Mouse (Mus musculus) stomach, embryonic 15.5 days (tissue): Measurements from ENCODE around the gene Rtn1. TPM values are rescaled to one million over a fixed set of nuclear protein-coding genes. Genes with fewer than 3 reads are reported as not detected.
"Not testable (repeated sequence)": the region's sequence is repeated elsewhere in the genome, so short reads cannot be mapped to it uniquely, and the experiment has no call there.

Experiments
- ATAC-seq: fragments of 200-750 bp; cut with Nextera tagmentation; 2 replicates; pipeline ENCODE4 v1.8.0; 2017; ENCODE audit warnings: low read depth, moderate number of reproducible peaks, moderate TSS enrichment; ENCODE audit not compliant: insufficient read depth, low FRiP score
- H3K27ac ChIP-seq: fragments of 300-500 bp; sonication (generic); 2 replicates; pipeline ENCODE4 v1.5.1; 2015; ENCODE audit warnings: mild to moderate bottlenecking, inconsistent platforms
- H3K27me3 ChIP-seq: fragments of 300-500 bp; sonication (generic); replicated peaks from 2 replicates; pipeline ENCODE4 v1.6.1; 2015; ENCODE audit warnings: inconsistent platforms
- H3K36me3 ChIP-seq: fragments of 300-500 bp; sonication (generic); 2 replicates; pipeline ENCODE4 v1.6.1; 2015; ENCODE audit warnings: inconsistent platforms
- H3K4me1 ChIP-seq: fragments of 300-500 bp; sonication (generic); 2 replicates; pipeline ENCODE4 v1.6.1; 2015; ENCODE audit warnings: inconsistent platforms
- H3K4me2 ChIP-seq: fragments of 300-500 bp; sonication (generic); 2 replicates; pipeline ENCODE4 v1.6.1; 2015; ENCODE audit warnings: mild to moderate bottlenecking, inconsistent platforms
- H3K4me3 ChIP-seq: fragments of 300-500 bp; sonication (generic); replicated peaks from 2 replicates; pipeline ENCODE4 v1.5.1; 2015; ENCODE audit warnings: inconsistent platforms
- H3K9ac ChIP-seq: fragments of 300-500 bp; sonication (generic); 2 replicates; pipeline ENCODE4 v1.6.1; 2015; ENCODE audit warnings: inconsistent platforms
- H3K9me3 ChIP-seq: fragments of 300-500 bp; sonication (generic); 2 replicates; pipeline ENCODE4 v1.6.1; 2016; ENCODE audit warnings: inconsistent platforms
- WGBS: fragments of 180-500 bp; shearing (Covaris S2); methylation state at CpG from one replicate; pipeline ENCODE4 v1.1.7; 2015; 5-methylcytosine and 5-hydroxymethylcytosine counted together
- polyA plus RNA-seq: library from polyadenylated mRNA; unstranded; fragments of >200 nt; fragmentation: Nextera tagmentation; extraction: Ambion mirVana; gene quantifications from 2 replicates; pipeline ENCODE4 v1.2.1, GENCODE M21; 2015

The Rtn1 gene
- polyA plus RNA-seq, 1 experiment from 2014 or later: 69.8 TPM

DNA sequence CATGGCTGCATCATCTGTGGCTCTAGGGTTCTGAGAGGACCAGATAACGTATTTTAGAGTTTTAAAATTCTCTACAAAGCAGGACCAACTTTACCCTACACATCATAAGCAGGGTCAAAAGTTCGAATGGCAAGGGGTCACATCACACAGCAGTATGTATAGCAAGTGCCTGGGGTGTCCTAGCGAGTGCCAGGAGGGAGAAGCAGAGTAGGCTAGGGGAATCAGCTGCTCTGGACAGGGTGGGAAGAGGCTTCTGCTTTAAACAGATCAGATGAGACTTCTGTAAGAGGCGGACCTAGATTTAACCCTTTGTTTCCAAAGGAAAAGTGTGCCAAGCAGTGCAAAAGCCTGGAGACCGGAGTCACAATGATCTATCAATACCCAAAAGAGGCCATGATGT is 103.4 kb downstream of the Rtn1 start:
- no peak for ATAC-seq
- Histone ChIP-seq H3K36me3 (no peaks in the 10 kb centered on the region), H3K9me3 (no peaks in the 10 kb centered on the region), H3K27ac (no peak overlapping the region), H3K4me2 (no peak overlapping the region), H3K4me3 (no peak overlapping the region), H3K9ac (no peak overlapping the region), H3K4me1 (no peaks in the 10 kb centered on the region), H3K27me3 (no peaks in the 10 kb centered on the region)
- 52% methylated on average over 5 of the region's 5 CpGs for WGBS

DNA sequence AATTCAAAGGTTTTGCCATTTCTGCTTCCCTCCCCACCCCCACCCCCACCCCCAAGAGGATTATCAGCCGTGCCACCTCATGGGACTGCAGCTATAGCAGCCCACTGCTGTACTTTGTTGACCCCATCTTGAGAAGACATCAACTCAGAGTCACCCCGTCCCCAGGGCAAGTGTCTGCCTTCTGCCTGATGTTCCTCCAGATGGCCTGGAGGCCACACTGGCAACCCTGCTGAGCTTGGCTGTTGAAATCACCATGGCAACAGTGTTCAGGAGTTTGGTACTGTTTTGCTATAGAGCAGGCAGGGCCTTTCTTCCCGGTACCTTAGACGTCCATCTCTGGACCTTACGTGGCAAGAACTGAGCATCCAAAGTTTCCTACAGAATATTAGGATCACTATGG is 103.9 kb downstream of the Rtn1 start:
- 64% methylated on average over 5 of the region's 5 CpGs for WGBS
- H3K36me3 ChIP-seq: no peaks in the 10 kb centered on the region
- no peak overlapping the region for H3K27ac ChIP-seq
- H3K27me3 ChIP-seq: no peaks in the 10 kb centered on the region
- H3K9ac ChIP-seq: no peak overlapping the region
- H3K4me1 ChIP-seq: no peaks in the 10 kb centered on the region
- no peak overlapping the region for H3K4me3 ChIP-seq
- no peak overlapping the region for H3K4me2 ChIP-seq
- no peak for ATAC-seq
- no peaks in the 10 kb centered on the region for H3K9me3 ChIP-seq

DNA sequence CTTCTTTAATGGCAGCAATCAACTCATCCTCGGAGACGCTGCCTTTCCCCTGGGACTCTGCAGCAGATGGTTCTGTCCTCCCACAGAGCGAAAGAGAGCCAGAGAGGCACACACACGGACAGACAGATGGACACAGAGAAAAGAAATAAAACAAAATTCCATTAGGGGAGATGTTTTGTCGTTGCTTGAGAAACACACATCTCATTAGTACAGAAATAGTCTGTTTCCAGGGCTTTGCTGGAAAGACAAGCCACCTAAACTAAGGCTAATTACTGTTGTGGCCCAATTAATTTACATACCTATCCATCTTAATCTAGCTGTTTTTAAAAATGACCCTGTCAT is 104.5 kb downstream of the Rtn1 start:
- H3K4me1 ChIP-seq: no peaks in the 10 kb centered on the region
- no peaks in the 10 kb centered on the region for H3K9me3 ChIP-seq
- H3K27ac ChIP-seq: no peak overlapping the region
- no peak overlapping the region for H3K4me2 ChIP-seq
- H3K27me3 ChIP-seq: no peaks in the 10 kb centered on the region
- 77% methylated on average over 5 of the region's 5 CpGs for WGBS
- no peaks in the 10 kb centered on the region for H3K36me3 ChIP-seq
- no peak overlapping the region for H3K9ac ChIP-seq
- ATAC-seq: no peak
- H3K4me3 ChIP-seq: no peak overlapping the region

DNA sequence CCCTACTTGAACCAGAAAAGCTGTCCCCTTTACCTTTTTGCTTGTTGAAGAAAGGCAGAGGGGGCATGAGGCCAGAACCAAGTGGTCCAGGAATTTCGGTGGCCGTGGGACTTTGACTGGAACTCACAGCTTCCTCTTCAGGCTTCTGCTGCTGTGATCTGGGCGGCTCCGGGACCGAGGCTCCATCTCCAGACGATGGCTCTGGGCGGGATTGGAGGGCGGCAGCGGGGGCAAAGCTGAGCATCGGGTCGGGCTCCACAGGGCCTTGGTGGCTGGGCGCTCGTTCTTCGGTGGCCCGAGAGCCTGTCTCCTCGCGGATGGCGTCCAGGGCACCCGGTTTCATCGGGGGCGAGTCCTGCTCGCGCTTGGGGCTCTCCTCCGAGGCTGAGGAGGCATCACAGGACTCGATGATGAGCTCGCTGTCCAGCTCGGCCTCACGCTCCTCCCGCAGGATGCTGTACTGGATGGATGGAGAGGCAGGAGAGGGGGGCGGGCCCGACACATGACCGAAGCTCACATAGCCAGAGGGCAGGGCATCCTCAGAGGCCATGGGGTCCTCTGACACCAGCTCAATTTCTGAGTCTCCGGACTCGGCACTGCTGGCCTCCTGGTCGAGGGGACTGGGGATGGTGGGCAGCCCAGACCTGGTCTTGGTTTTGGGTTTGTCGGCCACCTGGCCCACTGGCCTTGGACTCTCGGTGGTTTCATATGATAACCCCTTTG is 105.1 kb downstream of the Rtn1 start:
- ATAC-seq: no peak
- Histone ChIP-seq H3K27me3 (no peaks in the 10 kb centered on the region), H3K27ac (no peak overlapping the region), H3K9me3 (no peaks in the 10 kb centered on the region), H3K4me1 (no peaks in the 10 kb centered on the region), H3K36me3 (no peaks in the 10 kb centered on the region), H3K4me2 (no peak overlapping the region), H3K4me3 (no peak overlapping the region), H3K9ac (no peak overlapping the region)
- 67% methylated on average over 37 of the region's 37 CpGs for WGBS

DNA sequence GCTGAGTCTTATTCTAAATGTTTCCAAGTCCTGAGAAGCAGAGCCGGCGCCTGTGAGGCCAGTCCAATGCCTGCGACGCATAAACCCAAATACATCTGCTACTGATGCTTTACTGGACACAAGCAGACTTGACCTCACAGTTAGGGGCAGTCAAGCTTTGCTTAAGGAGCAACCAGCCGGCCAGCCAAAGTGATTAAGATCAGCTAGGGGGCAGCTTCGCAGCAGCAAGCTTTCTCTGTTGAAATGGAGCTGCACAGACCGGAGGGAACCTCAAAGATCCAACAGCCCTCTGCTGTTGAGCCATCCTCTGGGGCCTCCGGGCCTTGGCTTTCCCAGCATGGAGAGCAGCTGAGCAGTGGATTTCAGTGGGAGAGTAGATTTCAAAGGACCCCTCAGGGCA is 107.4 kb downstream of the Rtn1 start:
- Histone ChIP-seq H3K27me3 (no peaks in the 10 kb centered on the region), H3K4me1 (0 out of 2 replicates have a peak, but pooled peaks cover 2% of the 10 kb centered on the region), H3K4me3 (no peak overlapping the region), H3K9ac (no peak overlapping the region), H3K36me3 (no peaks in the 10 kb centered on the region), H3K4me2 (no peak overlapping the region), H3K27ac (no peak overlapping the region), H3K9me3 (no peaks in the 10 kb centered on the region)
- 51% methylated on average over 8 of the region's 8 CpGs for WGBS
- no peak for ATAC-seq

DNA sequence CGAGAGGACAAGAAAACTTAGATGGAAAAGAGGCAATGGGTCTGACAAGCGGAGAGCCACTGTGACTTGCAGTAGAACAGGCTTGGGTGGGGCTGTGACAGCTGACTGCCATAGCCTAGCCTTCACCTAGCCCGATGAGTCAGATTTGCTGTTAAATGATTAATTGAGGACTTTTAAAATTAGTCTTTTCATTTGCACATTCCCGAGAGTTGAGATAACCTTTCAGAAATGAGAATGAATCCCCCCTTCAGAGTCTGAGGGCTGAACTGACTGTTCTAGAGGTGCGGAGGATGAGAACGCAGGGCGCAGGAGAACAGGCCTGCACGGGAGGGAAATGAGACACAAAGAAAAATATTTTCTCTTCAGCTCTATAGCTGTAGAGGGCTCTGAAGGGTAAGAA is 107.9 kb downstream of the Rtn1 start:
- no peak for ATAC-seq
- H3K9ac ChIP-seq: no peak overlapping the region
- H3K4me3 ChIP-seq: no peak overlapping the region
- no peaks in the 10 kb centered on the region for H3K9me3 ChIP-seq
- no peak overlapping the region for H3K4me2 ChIP-seq
- WGBS: 51% methylated on average over 8 of the region's 8 CpGs
- 0 out of 2 replicates have a peak, but pooled peaks cover 2% of the 10 kb centered on the region for H3K4me1 ChIP-seq
- no peaks in the 10 kb centered on the region for H3K36me3 ChIP-seq
- no peaks in the 10 kb centered on the region for H3K27me3 ChIP-seq
- no peak overlapping the region for H3K27ac ChIP-seq

DNA sequence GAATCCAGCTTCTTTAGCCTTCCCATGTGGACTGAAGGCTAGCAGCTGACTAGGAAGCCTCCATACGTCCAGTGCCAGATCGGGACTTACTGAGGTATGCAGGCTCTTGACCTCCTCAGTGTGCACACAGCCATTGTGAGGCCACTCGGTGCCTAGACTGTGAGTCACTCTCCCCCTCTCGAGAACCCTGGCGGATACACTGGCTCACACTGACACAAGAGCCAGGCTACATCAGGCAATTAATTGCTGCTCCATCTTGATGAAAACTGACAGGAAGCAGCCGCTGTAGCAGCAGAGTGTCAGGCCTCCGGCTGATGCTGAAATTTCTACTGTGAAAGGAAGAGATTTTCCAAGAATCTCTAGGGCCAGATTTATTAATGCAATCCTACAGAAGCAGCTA is 110.6 kb downstream of the Rtn1 start:
- Histone ChIP-seq H3K9ac (no peak overlapping the region), H3K27me3 (no peaks in the 10 kb centered on the region), H3K4me1 (0 out of 2 replicates have a peak, but pooled peaks cover 2% of the 10 kb centered on the region), H3K4me2 (no peak overlapping the region), H3K27ac (no peak overlapping the region), H3K4me3 (no peak overlapping the region), H3K36me3 (no peaks in the 10 kb centered on the region), H3K9me3 (no peaks in the 10 kb centered on the region)
- ATAC-seq: no peak
- WGBS: 38% methylated on average over 7 of the region's 7 CpGs

DNA sequence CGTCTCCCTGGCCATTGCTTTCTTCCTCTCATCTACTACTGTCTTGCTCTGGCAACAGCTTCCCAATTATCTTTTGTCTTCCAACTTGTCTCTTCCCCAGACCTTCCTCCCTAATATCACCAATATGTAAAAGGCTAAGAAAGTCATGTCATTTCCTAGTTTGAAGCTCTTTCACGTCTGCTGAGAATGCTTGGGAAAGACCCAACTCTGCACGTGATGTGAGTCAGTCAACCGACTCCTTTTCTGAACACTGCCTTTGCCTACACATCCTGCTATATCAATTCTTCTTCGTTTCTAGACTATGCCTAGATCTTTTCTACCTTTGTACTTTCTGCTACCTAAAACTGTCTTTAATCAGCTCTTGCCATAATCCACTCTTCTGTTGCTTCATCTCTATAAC is 112.3 kb downstream of the Rtn1 start:
- H3K4me1 ChIP-seq: 0 out of 2 replicates have a peak, but pooled peaks cover 2% of the 10 kb centered on the region
- H3K4me2 ChIP-seq: no peak overlapping the region
- no peaks in the 10 kb centered on the region for H3K36me3 ChIP-seq
- no peak overlapping the region for H3K9ac ChIP-seq
- H3K27ac ChIP-seq: no peak overlapping the region
- 87% methylated on average over 5 of the region's 5 CpGs for WGBS
- no peak overlapping the region for H3K4me3 ChIP-seq
- H3K9me3 ChIP-seq: no peaks in the 10 kb centered on the region
- ATAC-seq: no peak
- H3K27me3 ChIP-seq: no peaks in the 10 kb centered on the region

DNA sequence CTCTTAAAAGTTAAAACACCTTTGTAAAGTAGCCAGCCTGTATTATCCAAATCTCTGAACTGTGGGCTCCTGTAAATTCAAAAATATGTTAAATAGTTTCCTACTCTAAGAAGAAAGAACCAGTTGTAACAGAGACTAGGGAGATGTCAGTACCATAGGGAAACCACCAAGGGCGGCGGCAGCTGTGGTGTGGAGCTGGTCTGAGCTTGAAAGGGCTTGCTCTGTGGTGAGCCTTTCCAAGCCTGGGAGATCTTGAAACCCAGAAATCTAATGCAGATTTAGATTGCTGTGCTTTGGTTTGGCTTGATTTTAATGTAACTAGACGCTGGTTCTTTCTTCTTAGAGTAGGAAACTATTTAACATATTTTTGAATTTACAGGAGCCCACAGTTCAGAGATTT is 115.7 kb downstream of the Rtn1 start:
- WGBS: 88% methylated on average over 3 of the region's 3 CpGs
- not testable (repeated sequence) for H3K4me2 ChIP-seq, H3K9me3 ChIP-seq, H3K27ac ChIP-seq, H3K9ac ChIP-seq, H3K4me1 ChIP-seq, H3K36me3 ChIP-seq, ATAC-seq, H3K4me3 ChIP-seq, H3K27me3 ChIP-seq

DNA sequence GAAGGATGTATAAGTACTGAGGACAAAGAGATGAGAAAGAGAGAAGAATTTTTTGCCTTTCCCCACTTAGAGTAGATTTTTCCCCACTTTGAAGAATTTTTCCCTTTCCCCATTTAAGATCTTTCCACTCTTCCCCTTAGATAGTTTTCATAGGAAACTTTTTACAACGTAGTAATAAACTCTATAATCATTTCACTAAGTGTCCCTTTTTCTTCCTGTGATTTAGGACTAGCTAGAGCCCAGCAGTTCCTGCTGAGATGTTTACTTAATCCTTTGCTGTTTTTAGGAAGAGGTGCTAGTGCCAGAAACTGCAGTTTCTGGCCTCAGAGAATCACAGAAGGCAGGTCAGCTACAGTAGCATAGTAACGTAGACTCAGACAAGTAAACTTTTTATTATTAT is 116.3 kb downstream of the Rtn1 start:
- H3K4me3 ChIP-seq: no peak overlapping the region
- H3K9me3 ChIP-seq: no peaks in the 10 kb centered on the region
- H3K27me3 ChIP-seq: no peaks in the 10 kb centered on the region
- ATAC-seq: no peak
- no peaks in the 10 kb centered on the region for H3K36me3 ChIP-seq
- no peak overlapping the region for H3K9ac ChIP-seq
- H3K27ac ChIP-seq: no peak overlapping the region
- WGBS: 68% methylated on average over 2 of the region's 2 CpGs
- no peaks in the 10 kb centered on the region for H3K4me1 ChIP-seq
- H3K4me2 ChIP-seq: no peak overlapping the region

DNA sequence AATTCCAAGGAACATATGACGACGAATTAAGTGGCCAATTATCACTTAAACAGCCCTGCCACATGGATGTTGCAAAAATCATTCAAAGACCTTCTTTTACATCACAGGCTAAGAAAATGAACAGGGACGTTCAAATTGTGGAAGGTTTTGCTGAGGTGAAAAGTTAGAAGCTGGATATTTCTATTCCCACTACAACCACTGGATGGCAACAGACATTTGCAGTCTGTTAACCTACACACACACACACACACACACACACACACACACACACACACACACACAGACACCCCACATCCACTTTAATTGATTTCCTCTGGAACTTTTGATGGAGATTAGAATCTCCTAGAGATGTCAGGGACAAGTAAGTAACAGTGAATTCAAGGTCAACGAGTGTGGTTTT is 117.6 kb downstream of the Rtn1 start:
- H3K36me3 ChIP-seq: no peaks in the 10 kb centered on the region
- no peak overlapping the region for H3K9ac ChIP-seq
- 89% methylated on average over 4 of the region's 4 CpGs for WGBS
- no peaks in the 10 kb centered on the region for H3K27me3 ChIP-seq
- no peak overlapping the region for H3K27ac ChIP-seq
- no peaks in the 10 kb centered on the region for H3K9me3 ChIP-seq
- H3K4me3 ChIP-seq: no peak overlapping the region
- H3K4me1 ChIP-seq: no peaks in the 10 kb centered on the region
- no peak overlapping the region for H3K4me2 ChIP-seq
- ATAC-seq: no peak

DNA sequence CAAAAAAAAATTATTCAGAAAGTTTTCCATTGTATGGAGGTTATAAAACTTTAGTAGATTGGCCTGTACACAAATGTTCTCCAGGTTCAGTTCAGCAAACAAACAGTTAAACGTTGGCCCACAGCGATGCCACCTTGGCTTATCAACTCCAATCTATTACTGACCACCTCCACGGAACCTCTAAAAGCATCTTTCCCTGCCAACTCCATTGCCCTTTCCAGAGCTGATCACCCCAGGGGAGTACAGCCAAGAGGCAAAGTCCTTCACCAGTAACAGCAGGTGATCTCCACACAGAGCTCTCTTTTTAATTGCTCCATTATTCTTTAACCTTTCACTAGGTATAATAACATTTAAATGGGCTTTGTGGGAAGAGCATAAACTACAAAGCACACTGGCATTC is 120.6 kb downstream of the Rtn1 start:
- H3K4me2 ChIP-seq: no peak overlapping the region
- H3K9me3 ChIP-seq: no peaks in the 10 kb centered on the region
- 62% methylated on average over 3 of the region's 3 CpGs for WGBS
- no peak overlapping the region for H3K27ac ChIP-seq
- no peaks in the 10 kb centered on the region for H3K4me1 ChIP-seq
- no peaks in the 10 kb centered on the region for H3K27me3 ChIP-seq
- ATAC-seq: no peak
- no peak overlapping the region for H3K9ac ChIP-seq
- H3K4me3 ChIP-seq: no peak overlapping the region
- H3K36me3 ChIP-seq: no peaks in the 10 kb centered on the region
